Mouse (Mus musculus): ENCODE results near the gene Ephb1. TPM values are rescaled to one million over a fixed set of nuclear protein-coding genes. Genes with fewer than 3 reads are reported as not detected.

Gene Ephb1
- polyA plus RNA-seq, 1 experiment: 2.5 TPM

DNA sequence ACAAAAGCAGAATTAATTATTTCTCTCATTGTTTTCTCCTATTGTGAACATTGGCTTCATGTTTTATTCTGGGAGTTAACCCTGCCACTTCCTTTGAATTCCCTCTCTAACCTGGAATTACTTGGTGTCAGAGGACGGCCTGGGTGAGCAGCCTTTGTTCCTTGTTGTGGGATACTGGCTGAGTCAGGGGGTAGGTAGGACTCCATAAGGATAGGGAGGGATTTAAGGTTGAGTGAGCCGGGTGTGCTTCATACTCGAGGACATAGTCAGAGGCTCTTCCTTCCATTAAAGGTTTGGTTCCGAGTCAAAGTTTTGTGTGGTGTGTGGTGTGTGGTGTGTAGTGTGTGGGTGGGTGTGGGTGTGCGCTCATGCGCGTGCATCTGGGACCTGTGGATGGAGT lies 324.8 kb downstream of the Ephb1 start:
- Histone ChIP-seq H3K27me3 (ENCODE audit: control insufficient read depth, insufficient read depth, insufficient read length) (no peaks in the 10 kb centered on the region), H3K79me2 (ENCODE audit: control insufficient read depth, insufficient read depth) (no peaks in the 10 kb centered on the region), H3K36me3 (ENCODE audit: control insufficient read depth, insufficient read depth) (no peaks in the 10 kb centered on the region), H3K4me2 (ENCODE audit: low read depth) (no peak overlapping the region), H3ac (ENCODE audit: control insufficient read depth, insufficient read length) (no peak overlapping the region), H3K4me3 (no peak overlapping the region)
- TF ChIP-seq POLR2AphosphoS2 (IDR thresholded peaks at IDR 0.05; ENCODE audit: insufficient read length, low read depth) (no peak), CEBPB (IDR thresholded peaks at IDR 0.05; ENCODE audit: insufficient read depth, poor library complexity, severe bottlenecking) (no peak), TCF12 (IDR thresholded peaks at IDR 0.05; ENCODE audit: insufficient read depth, poor library complexity, severe bottlenecking) (no peak), MAX (IDR thresholded peaks at IDR 0.05; ENCODE audit: low read depth) (no peak), REST (IDR thresholded peaks at IDR 0.05; ENCODE audit: insufficient read depth, insufficient read length) (no peak), E2F4 (IDR thresholded peaks at IDR 0.05; ENCODE audit: insufficient read depth) (no peak)

DNA sequence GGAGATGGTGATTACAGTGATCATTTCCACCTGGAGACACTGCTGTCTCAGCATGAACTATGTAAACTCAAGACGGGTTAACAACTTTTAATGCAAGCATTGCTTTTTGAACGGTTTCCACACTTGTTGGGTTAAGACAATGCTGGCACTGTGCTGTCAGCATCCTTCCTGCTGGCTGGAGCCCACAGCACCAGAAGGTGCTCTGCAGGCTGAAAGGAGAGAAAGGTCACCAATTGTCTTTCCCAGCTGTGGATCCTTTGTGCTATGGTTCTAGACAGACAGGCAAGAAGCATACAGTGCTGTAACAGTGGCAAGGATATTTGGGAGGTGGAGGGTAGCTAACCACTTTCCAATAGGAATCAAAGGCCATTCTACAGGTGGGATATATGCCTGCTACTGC lies 328.4 kb downstream of the Ephb1 start:
- no peak for TF ChIP-seq USF1 (IDR thresholded peaks at IDR 0.05; ENCODE audit: low read depth)
- TF ChIP-seq MAX (IDR thresholded peaks at IDR 0.05; ENCODE audit: low read depth): no peak
- TF ChIP-seq MYOG (IDR thresholded peaks at IDR 0.05; ENCODE audit: control insufficient read depth in 1 of 3, insufficient read depth in 1 of 3, insufficient read length in 2 of 3, low read depth in 2 of 3): no peak
- TF ChIP-seq MYOD1 (IDR thresholded peaks at IDR 0.05; ENCODE audit: control insufficient read depth in 1 of 3, insufficient read length in 2 of 3, low read depth in 2 of 3): no peak
- TF ChIP-seq E2F4 (IDR thresholded peaks at IDR 0.05; ENCODE audit: insufficient read depth): no peak
- TF ChIP-seq TCF3 (IDR thresholded peaks at IDR 0.05; ENCODE audit: insufficient read length, low read depth): no peak
- TF ChIP-seq CEBPB (IDR thresholded peaks at IDR 0.05; ENCODE audit: insufficient read depth, poor library complexity, severe bottlenecking): no peak
- Histone ChIP-seq H3K4me2 (ENCODE audit: low read depth) (no peak overlapping the region), H3K27me3 (ENCODE audit: control insufficient read depth, insufficient read depth, insufficient read length) (no peaks in the 10 kb centered on the region), H3K79me2 (ENCODE audit: control insufficient read depth, insufficient read depth) (no peaks in the 10 kb centered on the region), H3K4me3 (no peak overlapping the region), H3ac (ENCODE audit: control insufficient read depth, insufficient read length) (no peak overlapping the region), H3K36me3 (ENCODE audit: control insufficient read depth, insufficient read depth) (no peaks in the 10 kb centered on the region)

DNA sequence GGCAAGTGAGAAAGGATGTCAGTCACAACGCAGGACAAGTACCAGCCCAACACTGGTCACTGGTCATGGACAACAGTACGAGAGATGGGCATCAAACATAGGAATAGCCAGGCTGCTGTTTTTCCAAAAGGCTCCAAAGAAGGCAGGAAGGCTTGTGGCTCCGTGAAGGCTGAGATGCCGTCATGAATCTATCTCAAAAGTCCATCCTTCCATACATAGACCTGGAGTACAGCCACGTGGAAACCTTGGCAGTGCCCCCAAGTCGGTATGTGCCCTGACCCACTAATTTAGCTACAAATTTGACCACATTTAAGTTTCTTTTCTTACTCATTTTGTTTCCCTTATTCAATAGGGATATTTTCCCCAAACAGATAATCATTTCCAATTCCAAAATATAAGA lies 329.4 kb downstream of the Ephb1 start:
- Histone ChIP-seq H3K4me2 (ENCODE audit: low read depth) (no peak overlapping the region), H3K4me3 (no peak overlapping the region), H3K36me3 (ENCODE audit: control insufficient read depth, insufficient read depth) (no peaks in the 10 kb centered on the region), H3ac (ENCODE audit: control insufficient read depth, insufficient read length) (no peak overlapping the region), H3K27me3 (ENCODE audit: control insufficient read depth, insufficient read depth, insufficient read length) (no peaks in the 10 kb centered on the region), H3K79me2 (ENCODE audit: control insufficient read depth, insufficient read depth) (no peaks in the 10 kb centered on the region)
- TF ChIP-seq TCF3 (IDR thresholded peaks at IDR 0.05; ENCODE audit: insufficient read length, low read depth) (no peak), USF1 (IDR thresholded peaks at IDR 0.05; ENCODE audit: low read depth) (no peak), POLR2AphosphoS2 (IDR thresholded peaks at IDR 0.05; ENCODE audit: insufficient read length, low read depth) (no peak), TCF12 (IDR thresholded peaks at IDR 0.05; ENCODE audit: insufficient read depth, poor library complexity, severe bottlenecking) (no peak), CEBPB (IDR thresholded peaks at IDR 0.05; ENCODE audit: insufficient read depth, poor library complexity, severe bottlenecking) (no peak), MYOD1 (IDR thresholded peaks at IDR 0.05; ENCODE audit: control insufficient read depth in 1 of 3, insufficient read length in 2 of 3, low read depth in 2 of 3) (no peak), SRF (IDR thresholded peaks at IDR 0.05; ENCODE audit: control insufficient read depth, insufficient read length, low read depth) (no peak), E2F4 (IDR thresholded peaks at IDR 0.05; ENCODE audit: insufficient read depth) (no peak), MAX (IDR thresholded peaks at IDR 0.05; ENCODE audit: low read depth) (no peak), POLR2A (IDR thresholded peaks at IDR 0.05; ENCODE audit: insufficient read length, low read depth) (no peak), REST (IDR thresholded peaks at IDR 0.05; ENCODE audit: insufficient read depth, insufficient read length) (no peak), MYOG (IDR thresholded peaks at IDR 0.05; ENCODE audit: control insufficient read depth in 1 of 3, insufficient read depth in 1 of 3, insufficient read length in 2 of 3, low read depth in 2 of 3) (no peak)

DNA sequence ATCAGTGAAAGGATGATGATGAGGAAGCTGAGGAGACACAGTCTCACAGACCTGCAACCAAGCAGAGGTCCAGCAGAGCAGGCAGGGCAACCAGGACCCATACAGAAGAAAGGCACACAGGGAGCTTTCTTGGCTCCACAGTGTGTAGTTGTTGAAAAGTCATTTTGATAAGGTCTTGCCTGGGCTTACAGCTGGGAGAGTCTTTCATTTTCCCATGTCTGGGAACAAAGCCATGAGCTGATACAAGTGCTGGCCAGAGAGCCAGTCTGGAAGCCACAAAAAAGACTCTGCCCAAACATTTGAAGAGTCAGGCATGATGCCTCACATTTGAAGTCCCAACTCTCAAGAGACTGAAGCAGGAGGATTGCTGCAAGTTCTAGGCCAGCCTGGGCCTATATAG lies 339.0 kb downstream of the Ephb1 start:
- Histone ChIP-seq H3K36me3 (ENCODE audit: control insufficient read depth, insufficient read depth) (no peaks in the 10 kb centered on the region), H3K79me2 (ENCODE audit: control insufficient read depth, insufficient read depth) (no peaks in the 10 kb centered on the region), H3K27me3 (ENCODE audit: control insufficient read depth, insufficient read depth, insufficient read length) (no peaks in the 10 kb centered on the region), H3K4me3 (no peak overlapping the region), H3K4me2 (ENCODE audit: low read depth) (no peak overlapping the region), H3ac (ENCODE audit: control insufficient read depth, insufficient read length) (no peak overlapping the region)
- TF ChIP-seq TCF3 (IDR thresholded peaks at IDR 0.05; ENCODE audit: insufficient read length, low read depth) (no peak), MYOD1 (IDR thresholded peaks at IDR 0.05; ENCODE audit: control insufficient read depth in 1 of 3, insufficient read length in 2 of 3, low read depth in 2 of 3) (no peak), E2F4 (IDR thresholded peaks at IDR 0.05; ENCODE audit: insufficient read depth) (no peak), USF1 (IDR thresholded peaks at IDR 0.05; ENCODE audit: low read depth) (no peak), TCF12 (IDR thresholded peaks at IDR 0.05; ENCODE audit: insufficient read depth, poor library complexity, severe bottlenecking) (no peak), MAX (IDR thresholded peaks at IDR 0.05; ENCODE audit: low read depth) (no peak), MYOG (IDR thresholded peaks at IDR 0.05; ENCODE audit: control insufficient read depth in 1 of 3, insufficient read depth in 1 of 3, insufficient read length in 2 of 3, low read depth in 2 of 3) (no peak), POLR2AphosphoS2 (IDR thresholded peaks at IDR 0.05; ENCODE audit: insufficient read length, low read depth) (no peak), POLR2A (IDR thresholded peaks at IDR 0.05; ENCODE audit: insufficient read length, low read depth) (no peak), SRF (IDR thresholded peaks at IDR 0.05; ENCODE audit: control insufficient read depth, insufficient read length, low read depth) (no peak), CEBPB (IDR thresholded peaks at IDR 0.05; ENCODE audit: insufficient read depth, poor library complexity, severe bottlenecking) (no peak), REST (IDR thresholded peaks at IDR 0.05; ENCODE audit: insufficient read depth, insufficient read length) (no peak)

- H3K79me2 ChIP-seq (ENCODE audit: control insufficient read depth, insufficient read depth): no peaks in the 10 kb centered on the region
- no peak overlapping the region for H3ac ChIP-seq (ENCODE audit: control insufficient read depth, insufficient read length)
- TF ChIP-seq MYOG (IDR thresholded peaks at IDR 0.05; ENCODE audit: control insufficient read depth in 1 of 3, insufficient read depth in 1 of 3, insufficient read length in 2 of 3, low read depth in 2 of 3) (no peak), TCF12 (IDR thresholded peaks at IDR 0.05; ENCODE audit: insufficient read depth, poor library complexity, severe bottlenecking) (no peak), E2F4 (IDR thresholded peaks at IDR 0.05; ENCODE audit: insufficient read depth) (no peak), TCF3 (IDR thresholded peaks at IDR 0.05; ENCODE audit: insufficient read length, low read depth) (no peak), MYOD1 (IDR thresholded peaks at IDR 0.05; ENCODE audit: control insufficient read depth in 1 of 3, insufficient read length in 2 of 3, low read depth in 2 of 3) (no peak), POLR2AphosphoS2 (IDR thresholded peaks at IDR 0.05; ENCODE audit: insufficient read length, low read depth) (no peak)
- H3K4me3 ChIP-seq: no peak overlapping the region
- H3K27me3 ChIP-seq (ENCODE audit: control insufficient read depth, insufficient read depth, insufficient read length): no peaks in the 10 kb centered on the region
- no peak overlapping the region for H3K4me2 ChIP-seq (ENCODE audit: low read depth)
- H3K36me3 ChIP-seq (ENCODE audit: control insufficient read depth, insufficient read depth): no peaks in the 10 kb centered on the region
Measured at GRCm38 (mm10) chr9:102007706-102008105, 346.8 kb downstream of the Ephb1 start.

All from myocyte (in vitro differentiated cells).